Mouse (Mus musculus) olfactory bulb, adult 2 months (tissue): ENCODE data around the gene Sec14l1.

Experiments
- CTCF ChIP-seq: fragments of 200-500 bp; IDR thresholded peaks from 2 replicates; pipeline ENCODE4 v1.5.1; 2012; ENCODE audit warnings: low read depth, mild to moderate bottlenecking, low read length, moderate library complexity; ENCODE audit not compliant: insufficient read depth
- POLR2A ChIP-seq: fragments of 200-500 bp; IDR thresholded peaks from 2 replicates; pipeline ENCODE4 v1.6.1; 2012; ENCODE audit warnings: mild to moderate bottlenecking, low read depth, low read length, moderate library complexity; ENCODE audit not compliant: insufficient read depth

DNA sequence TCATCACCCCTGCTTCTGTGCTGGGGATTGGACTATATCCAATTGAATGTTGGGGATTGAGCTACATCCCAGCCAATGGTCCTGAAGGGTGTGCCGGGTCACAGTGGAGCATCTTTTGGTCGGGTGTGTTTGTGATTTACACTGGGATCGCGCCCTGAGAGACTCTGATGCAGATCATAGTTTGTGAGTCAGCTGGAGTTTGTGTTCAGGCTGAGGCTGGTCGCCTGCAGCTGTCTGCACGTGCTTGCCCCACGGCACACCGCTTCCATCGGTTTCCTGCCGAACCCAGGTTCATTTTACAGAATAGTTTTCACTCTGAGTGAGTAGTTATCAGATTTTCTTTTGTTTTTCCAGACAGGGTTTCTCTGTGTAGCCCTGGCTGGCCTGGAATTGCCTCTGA, 9.6 kb downstream of the Sec14l1 start:
- no peak for TF ChIP-seq CTCF
- no peak for TF ChIP-seq POLR2A
